14 mouse cellular contexts compared by ENCODE assay signal in the genomic region with DNA sequence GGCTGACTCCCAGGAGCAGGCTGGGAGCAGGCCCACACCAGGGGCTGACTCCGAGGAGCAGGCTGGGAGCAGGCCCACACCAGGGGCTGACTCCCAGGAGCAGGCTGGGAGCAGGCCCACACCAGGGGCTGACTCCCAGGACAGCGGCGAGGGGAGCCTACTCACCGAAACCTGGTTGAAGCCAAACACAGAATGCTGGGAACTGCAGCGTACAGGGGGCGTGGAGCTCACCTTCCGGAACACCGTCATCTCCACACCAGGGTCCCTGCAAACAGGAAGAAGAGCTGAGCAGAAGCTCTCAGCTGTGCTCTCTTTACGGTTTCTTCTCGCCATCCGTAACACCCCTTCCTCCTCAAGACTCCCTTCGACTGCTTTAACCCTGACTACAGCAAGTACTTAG. TPM values are rescaled to one million over a fixed set of nuclear protein-coding genes. Genes with fewer than 3 reads are reported as not detected.
DNase-seq lines count a peak whose midpoint lies in the region; ATAC-seq and TF ChIP-seq lines count a peak whose summit lies in the region.
"Not testable (repeated sequence)": the region's sequence is repeated elsewhere in the genome, so short reads cannot be mapped to it uniquely, and the experiment has no call there.
"Had no signal": no experiment of that assay in that cellular context is flagged by ENCODE, and none has a peak within 500 bp of the region (broad histone marks: within the 10 kb centered on the region; RNA-seq: fewer than 3 reads in every experiment).

No protein-coding gene starts in this region.

- peaks cover 55 to 68% of the 10 kb centered on the region in 2 experiments for H3K36me3 ChIP-seq in CH12.LX (replicated peaks in 1 of 2; ENCODE audit: control insufficient read depth in 1 of 2, insufficient read depth in 1 of 2, low read length in 1 of 2)
- H3K36me3 ChIP-seq in embryonic facial prominence, embryonic 12.5 days: peaks cover 60% of the 10 kb centered on the region
- peaks cover 44% of the 10 kb centered on the region for H3K36me3 ChIP-seq in forebrain, embryonic 15.5 days
- peaks cover 72% of the 10 kb centered on the region for H3K36me3 ChIP-seq in hindbrain, embryonic 10.5 days
- peaks cover 21% of the 10 kb centered on the region for H3K36me3 ChIP-seq in intestine, embryonic 16.5 days (ENCODE audit: control insufficient read depth, insufficient read depth, low read length)
- H3K36me3 ChIP-seq in limb, embryonic 15.5 days: peaks cover 52% of the 10 kb centered on the region
- peaks cover 44% of the 10 kb centered on the region for H3K36me3 ChIP-seq in lung, embryonic 15.5 days
- H3K36me3 ChIP-seq in myocyte (ENCODE audit: control insufficient read depth, insufficient read depth): not testable (repeated sequence)

- H3K79me2 ChIP-seq in CH12.LX (replicated peaks; ENCODE audit: control insufficient read depth, extremely low read depth, insufficient read depth, poor library complexity, severe bottlenecking) (peaks cover 32% of the 10 kb centered on the region), myocyte (ENCODE audit: control insufficient read depth, insufficient read depth) (peaks cover 29% of the 10 kb centered on the region)

- not testable (repeated sequence) for ATAC-seq in embryonic facial prominence, embryonic 12.5 days (ENCODE audit: insufficient number of reproducible peaks, insufficient read depth, low FRiP score, low TSS enrichment); forebrain, embryonic 15.5 days (replicated peaks); intestine, embryonic 16.5 days; limb, embryonic 15.5 days (ENCODE audit: insufficient number of reproducible peaks, low FRiP score, low TSS enrichment, low read depth); lung, embryonic 15.5 days (ENCODE audit: borderline replicate concordance, extremely low read depth, low FRiP score, low TSS enrichment)

- not testable (repeated sequence) for TF ChIP-seq CTCF in CH12.LX (conservative IDR thresholded peaks at IDR 0.05 in 1 of 2, IDR thresholded peaks at IDR 0.05 in 1 of 2; ENCODE audit: low read depth in 2 of 2, low read length in 2 of 2)

- H3K9me3 ChIP-seq in CH12.LX (replicated peaks; ENCODE audit: low read length); embryonic facial prominence, embryonic 12.5 days; forebrain, embryonic 15.5 days; hindbrain, embryonic 10.5 days; intestine, embryonic 16.5 days (ENCODE audit: control insufficient read depth, low read length); limb, embryonic 15.5 days; lung, embryonic 15.5 days: not testable (repeated sequence)

- not testable (repeated sequence) for TF ChIP-seq EP300 in CH12.LX (IDR thresholded peaks at IDR 0.05; ENCODE audit: low read length)

- H3ac ChIP-seq in myocyte (ENCODE audit: control insufficient read depth, insufficient read length): not testable (repeated sequence)

- dilution Hi-C loops in CH12.LX (cut with MboI; ENCODE audit: extremely low pct_ligation_motif_present, extremely low pct_unique_long_range_greater_than_20kb, low sequenced_read_pairs): not testable (repeated sequence)

- H3K27me3 ChIP-seq in CH12.LX (replicated peaks); embryonic facial prominence, embryonic 12.5 days; forebrain, embryonic 15.5 days; hindbrain, embryonic 10.5 days (ENCODE audit: insufficient read depth, poor library complexity, severe bottlenecking); intestine, embryonic 16.5 days (replicated peaks; ENCODE audit: control insufficient read depth, insufficient read depth, low read length); limb, embryonic 15.5 days; lung, embryonic 15.5 days; myocyte (ENCODE audit: control insufficient read depth, insufficient read depth, insufficient read length): not testable (repeated sequence)

- TF ChIP-seq POLR2A in CH12.LX (IDR thresholded peaks at IDR 0.05; ENCODE audit: low read depth, low read length); myocyte (IDR thresholded peaks at IDR 0.05; ENCODE audit: insufficient read length, low read depth): not testable (repeated sequence)

- WGBS in embryonic facial prominence, embryonic 12.5 days: 89% methylated on average over 12 of the region's 12 CpGs
- WGBS in forebrain, embryonic 15.5 days: 92% methylated on average over 12 of the region's 12 CpGs
- 95% methylated on average over 12 of the region's 12 CpGs for WGBS in hindbrain, embryonic 10.5 days
- WGBS in intestine, embryonic 16.5 days: 92% methylated on average over 11 of the region's 12 CpGs
- WGBS in limb, embryonic 15.5 days: 83% methylated on average over 12 of the region's 12 CpGs
- 83% methylated on average over 12 of the region's 12 CpGs for WGBS in lung, embryonic 15.5 days

- TF ChIP-seq RAD21 in CH12.LX (IDR thresholded peaks at IDR 0.05; ENCODE audit: low read depth, low read length): not testable (repeated sequence)

- H3K4me2 ChIP-seq in CH12.LX (ENCODE audit: insufficient read depth, low read depth, poor library complexity, severe bottlenecking) (peak overlapping the region; percentile 92; the same call in 1 of the 2 replicates), myocyte (ENCODE audit: low read depth) (peak overlapping the region; percentile 96)
- H3K4me2 ChIP-seq in embryonic facial prominence, embryonic 12.5 days (replicated peaks): peak overlapping the region; percentile 94
- H3K4me2 ChIP-seq in forebrain, embryonic 15.5 days (replicated peaks): peak overlapping the region; percentile 100
- not testable (repeated sequence) for H3K4me2 ChIP-seq in intestine, embryonic 16.5 days (ENCODE audit: low read depth, low read length)
- 0 out of 2 replicates have a peak overlapping the region, but pooled peaks have one; percentile 100 for H3K4me2 ChIP-seq in limb, embryonic 15.5 days
- H3K4me2 ChIP-seq in lung, embryonic 15.5 days: peak overlapping the region; percentile 92; the same call in 1 of the 2 replicates

- in situ Hi-C loops in CH12.LX (cut with MboI; ENCODE audit: low pct_ligation_motif_present, low pct_unique_long_range_greater_than_20kb, low sequenced_read_pairs): not testable (repeated sequence)

- not testable (repeated sequence) for H3K27ac ChIP-seq in CH12.LX (ENCODE audit: insufficient read depth, low read depth); embryonic facial prominence, embryonic 12.5 days; forebrain, embryonic 15.5 days (replicated peaks); hindbrain, embryonic 10.5 days; intestine, embryonic 16.5 days (ENCODE audit: low read length); limb, embryonic 15.5 days; lung, embryonic 15.5 days

- H3K4me1 ChIP-seq in CH12.LX (ENCODE audit: control insufficient read depth in 1 of 2, insufficient read depth in 2 of 2): peaks cover 23 to 29% of the 10 kb centered on the region in 2 experiments
- H3K4me1 ChIP-seq in embryonic facial prominence, embryonic 12.5 days: peaks cover 29% of the 10 kb centered on the region
- peaks cover 39% of the 10 kb centered on the region for H3K4me1 ChIP-seq in forebrain, embryonic 15.5 days
- peaks cover 41% of the 10 kb centered on the region for H3K4me1 ChIP-seq in hindbrain, embryonic 10.5 days (replicated peaks)
- peaks cover 29% of the 10 kb centered on the region for H3K4me1 ChIP-seq in intestine, embryonic 16.5 days (ENCODE audit: control insufficient read depth, insufficient read depth, low read length)
- H3K4me1 ChIP-seq in limb, embryonic 15.5 days: peaks cover 34% of the 10 kb centered on the region
- peaks cover 30% of the 10 kb centered on the region for H3K4me1 ChIP-seq in lung, embryonic 15.5 days

- not testable (repeated sequence) for H3K4me3 ChIP-seq in CH12.LX (replicated peaks in 1 of 3; ENCODE audit: low read depth in 2 of 3, low read length in 2 of 3, poor library complexity in 1 of 3); myocyte
- H3K4me3 ChIP-seq in embryonic facial prominence, embryonic 12.5 days: peak overlapping the region; percentile 95
- H3K4me3 ChIP-seq in forebrain, embryonic 15.5 days: peak overlapping the region; percentile 62
- peak overlapping the region; percentile 90 for H3K4me3 ChIP-seq in hindbrain, embryonic 10.5 days
- 0 out of 2 replicates have a peak overlapping the region, but pooled peaks have one; percentile 77 for H3K4me3 ChIP-seq in intestine, embryonic 16.5 days (ENCODE audit: low read length)
- H3K4me3 ChIP-seq in limb, embryonic 15.5 days: peak overlapping the region; percentile 88; the same call in 1 of the 2 replicates
- peak overlapping the region; percentile 87; the same call in 1 of the 2 replicates for H3K4me3 ChIP-seq in lung, embryonic 15.5 days

- H3K9ac ChIP-seq in CH12.LX (ENCODE audit: insufficient read depth, low read depth); forebrain, embryonic 15.5 days (replicated peaks); lung, embryonic 15.5 days: not testable (repeated sequence)
- H3K9ac ChIP-seq in embryonic facial prominence, embryonic 12.5 days: peak overlapping the region; percentile 95; the same call in 1 of the 2 replicates
- peak overlapping the region; percentile 96; the same call in 1 of the 2 replicates for H3K9ac ChIP-seq in intestine, embryonic 16.5 days (ENCODE audit: low read depth, low read length)
- peak overlapping the region; percentile 85; the same call in 1 of the 2 replicates for H3K9ac ChIP-seq in limb, embryonic 15.5 days

- DNase-seq in CH12.LX (ENCODE audit: extremely low read depth); hindbrain, embryonic 10.5 days (ENCODE audit: low spot score): not testable (repeated sequence)

RNA-seq across cellular contexts. Expression of a gene that starts 1.6 kb away (rescaled TPM):
- total RNA-seq in CH12.LX (2012; rRNA removed) (16.0 and 17.6 TPM in 2 replicates), CH12.LX (2014; rRNA removed) (4.8 and 6.0 TPM in 2 replicates)
- polyA plus RNA-seq in CH12.LX (2012; ENCODE audit: insufficient read length, low read depth) (13.5 and 14.2 TPM in 2 replicates), myocyte (2012; fragmentation: generic; extraction: Trizol) (19.0 TPM)
- 24.7 and 26.0 TPM in 2 replicates for polyA plus RNA-seq in embryonic facial prominence, embryonic 12.5 days (2016; fragmentation: Nextera tagmentation; extraction: Ambion mirVana)
- polyA plus RNA-seq in forebrain, embryonic 15.5 days (2015; fragmentation: Nextera tagmentation; extraction: Ambion mirVana): 12.2 and 13.0 TPM in 2 replicates
- 34.1 and 35.1 TPM in 2 replicates for polyA plus RNA-seq in hindbrain, embryonic 10.5 days (2016; fragmentation: Nextera tagmentation; extraction: Ambion mirVana)
- 28.7 and 33.7 TPM in 2 replicates for polyA plus RNA-seq in intestine, embryonic 16.5 days (2015; fragmentation: Nextera tagmentation; extraction: Ambion mirVana)
- polyA plus RNA-seq in limb, embryonic 15.5 days (2015; fragmentation: Nextera tagmentation; extraction: Ambion mirVana): 22.7 and 24.9 TPM in 2 replicates
- polyA plus RNA-seq in lung, embryonic 15.5 days (2015; fragmentation: Nextera tagmentation; extraction: Ambion mirVana): 44.1 and 45.2 TPM in 2 replicates

RNA-seq across cellular contexts. Expression of a gene that starts 1.8 kb away (rescaled TPM):
- total RNA-seq in CH12.LX (2012; rRNA removed): 27.2 and 28.6 TPM in 2 replicates
- 5.1 and 7.1 TPM in 2 replicates for total RNA-seq in CH12.LX (2014; rRNA removed)
- polyA plus RNA-seq in CH12.LX (2012; ENCODE audit: insufficient read length, low read depth): 28.3 and 34.5 TPM in 2 replicates
- polyA plus RNA-seq in embryonic facial prominence, embryonic 12.5 days (2016; fragmentation: Nextera tagmentation; extraction: Ambion mirVana): 33.1 and 37.9 TPM in 2 replicates
- 27.6 and 29.1 TPM in 2 replicates for polyA plus RNA-seq in forebrain, embryonic 15.5 days (2015; fragmentation: Nextera tagmentation; extraction: Ambion mirVana)
- polyA plus RNA-seq in hindbrain, embryonic 10.5 days (2016; fragmentation: Nextera tagmentation; extraction: Ambion mirVana): 27.3 and 30.8 TPM in 2 replicates
- polyA plus RNA-seq in intestine, embryonic 16.5 days (2015; fragmentation: Nextera tagmentation; extraction: Ambion mirVana): 15.1 and 16.8 TPM in 2 replicates
- polyA plus RNA-seq in limb, embryonic 15.5 days (2015; fragmentation: Nextera tagmentation; extraction: Ambion mirVana): 18.5 and 20.9 TPM in 2 replicates
- polyA plus RNA-seq in lung, embryonic 15.5 days (2015; fragmentation: Nextera tagmentation; extraction: Ambion mirVana): 18.2 and 20.9 TPM in 2 replicates
- polyA plus RNA-seq in myocyte (2012; fragmentation: generic; extraction: Trizol): 34.9 TPM

RNA-seq across cellular contexts. Expression of a gene that starts 17.2 kb away (rescaled TPM):
- not detected in 2 replicates for total RNA-seq in CH12.LX (2012; rRNA removed)
- total RNA-seq in CH12.LX (2014; rRNA removed): not detected in 2 replicates
- 0.26 and 0.30 TPM in 2 replicates for polyA plus RNA-seq in CH12.LX (2012; ENCODE audit: insufficient read length, low read depth)
- polyA plus RNA-seq in embryonic facial prominence, embryonic 12.5 days (2016; fragmentation: Nextera tagmentation; extraction: Ambion mirVana): 0.24 TPM in 1 of 2 replicates, not detected in the other
- 0.33 TPM in 1 of 2 replicates, not detected in the other for polyA plus RNA-seq in forebrain, embryonic 15.5 days (2015; fragmentation: Nextera tagmentation; extraction: Ambion mirVana)
- polyA plus RNA-seq in hindbrain, embryonic 10.5 days (2016; fragmentation: Nextera tagmentation; extraction: Ambion mirVana): 0.16 and 0.21 TPM in 2 replicates
- polyA plus RNA-seq in intestine, embryonic 16.5 days (2015; fragmentation: Nextera tagmentation; extraction: Ambion mirVana): 0.13 and 0.34 TPM in 2 replicates
- polyA plus RNA-seq in limb, embryonic 15.5 days (2015; fragmentation: Nextera tagmentation; extraction: Ambion mirVana): 3.1 and 4.4 TPM in 2 replicates
- 0.69 TPM in 1 of 2 replicates, not detected in the other for polyA plus RNA-seq in lung, embryonic 15.5 days (2015; fragmentation: Nextera tagmentation; extraction: Ambion mirVana)
- polyA plus RNA-seq in myocyte (2012; fragmentation: generic; extraction: Trizol): 0.12 TPM
- total RNA-seq: gastrocnemius, adult 8-10 months; heart, adult 2 months; hematopoietic stem cell, adult 5-6 weeks; layer of hippocampus, adult 18-20 months; left cerebral cortex, postnatal 4 days had no signal
- polyA plus RNA-seq: heart, adult 2 months; neural tube, embryonic 14.5 days had no signal

RNA-seq across cellular contexts. Expression of a gene that starts 23.4 kb away (rescaled TPM):
- total RNA-seq in CH12.LX (2012; rRNA removed): 48.9 and 51.1 TPM in 2 replicates
- total RNA-seq in CH12.LX (2014; rRNA removed): 17.6 and 18.8 TPM in 2 replicates
- polyA plus RNA-seq in CH12.LX (2012; ENCODE audit: insufficient read length, low read depth): 47.6 and 54.6 TPM in 2 replicates
- 27.0 and 28.7 TPM in 2 replicates for polyA plus RNA-seq in embryonic facial prominence, embryonic 12.5 days (2016; fragmentation: Nextera tagmentation; extraction: Ambion mirVana)
- polyA plus RNA-seq in forebrain, embryonic 15.5 days (2015; fragmentation: Nextera tagmentation; extraction: Ambion mirVana): 14.1 and 15.5 TPM in 2 replicates
- 27.5 and 27.6 TPM in 2 replicates for polyA plus RNA-seq in hindbrain, embryonic 10.5 days (2016; fragmentation: Nextera tagmentation; extraction: Ambion mirVana)
- 15.8 and 20.8 TPM in 2 replicates for polyA plus RNA-seq in intestine, embryonic 16.5 days (2015; fragmentation: Nextera tagmentation; extraction: Ambion mirVana)
- polyA plus RNA-seq in limb, embryonic 15.5 days (2015; fragmentation: Nextera tagmentation; extraction: Ambion mirVana): 31.1 and 31.2 TPM in 2 replicates
- polyA plus RNA-seq in lung, embryonic 15.5 days (2015; fragmentation: Nextera tagmentation; extraction: Ambion mirVana): 44.7 and 48.0 TPM in 2 replicates
- 14.4 TPM for polyA plus RNA-seq in myocyte (2012; fragmentation: generic; extraction: Trizol)

RNA-seq across cellular contexts. Expression of a gene that starts 39.2 kb away (rescaled TPM):
- 52.1 and 57.0 TPM in 2 replicates for total RNA-seq in CH12.LX (2012; rRNA removed)
- 26.9 and 30.4 TPM in 2 replicates for total RNA-seq in CH12.LX (2014; rRNA removed)
- polyA plus RNA-seq in CH12.LX (2012; ENCODE audit: insufficient read length, low read depth): 62.6 and 71.9 TPM in 2 replicates
- polyA plus RNA-seq in embryonic facial prominence, embryonic 12.5 days (2016; fragmentation: Nextera tagmentation; extraction: Ambion mirVana): 14.4 TPM in 2 replicates
- polyA plus RNA-seq in forebrain, embryonic 15.5 days (2015; fragmentation: Nextera tagmentation; extraction: Ambion mirVana): 11.1 and 13.3 TPM in 2 replicates
- polyA plus RNA-seq in hindbrain, embryonic 10.5 days (2016; fragmentation: Nextera tagmentation; extraction: Ambion mirVana): 9.7 and 10.1 TPM in 2 replicates
- 48.6 and 49.7 TPM in 2 replicates for polyA plus RNA-seq in intestine, embryonic 16.5 days (2015; fragmentation: Nextera tagmentation; extraction: Ambion mirVana)
- 28.9 and 48.5 TPM in 2 replicates for polyA plus RNA-seq in limb, embryonic 15.5 days (2015; fragmentation: Nextera tagmentation; extraction: Ambion mirVana)
- 23.6 and 24.5 TPM in 2 replicates for polyA plus RNA-seq in lung, embryonic 15.5 days (2015; fragmentation: Nextera tagmentation; extraction: Ambion mirVana)
- polyA plus RNA-seq in myocyte (2012; fragmentation: generic; extraction: Trizol): 97.4 TPM
